Mouse (Mus musculus) ovary, postnatal 10 days (tissue): Measurements from ENCODE around the gene Strip1.
"Not testable (repeated sequence)": the region's sequence is repeated elsewhere in the genome, so short reads cannot be mapped to it uniquely, and the experiment has no call there.

ENCODE experiments used
- DNase-seq: peaks from one replicate; pipeline ENCODE4 v3.0.0; 2022; ENCODE audit warnings: low spot score

Strip1 gene

GRCm38 (mm10) chr3:107631523-107631958 is at the start of gene Strip1:
Gene Strip1, minus strand, starts transcription at chr3:107631694.
- peak; percentile 77 for DNase-seq

GRCm38 (mm10) chr3:107680790-107681576 is 49.5 kb upstream of the Strip1 start:
- no peak for DNase-seq

GRCm38 (mm10) chr3:107671509-107671908 is 40.0 kb upstream of the Strip1 start:
- no peak for DNase-seq

- no peak for DNase-seq
Measured at GRCm38 (mm10) chr3:107670500-107670899, 39.0 kb upstream of the Strip1 start.

- DNase-seq: no peak
Measured at GRCm38 (mm10) chr3:107668786-107669185, 37.3 kb upstream of the Strip1 start.

GRCm38 (mm10) chr3:107667426-107667825 is 35.9 kb upstream of the Strip1 start:
- no peak for DNase-seq

GRCm38 (mm10) chr3:107664641-107665040 is 33.1 kb upstream of the Strip1 start:
- no peak for DNase-seq

GRCm38 (mm10) chr3:107659000-107659399 is 27.5 kb upstream of the Strip1 start:
- no peak for DNase-seq

- no peak for DNase-seq
Measured at GRCm38 (mm10) chr3:107656888-107657287, 25.4 kb upstream of the Strip1 start.

GRCm38 (mm10) chr3:107656151-107656550 is 24.7 kb upstream of the Strip1 start:
- no peak for DNase-seq

GRCm38 (mm10) chr3:107655491-107655890 is 24.0 kb upstream of the Strip1 start:
- DNase-seq: no peak

- no peak for DNase-seq
Measured at GRCm38 (mm10) chr3:107654861-107655260, 23.4 kb upstream of the Strip1 start.

GRCm38 (mm10) chr3:107652968-107653367 is 21.5 kb upstream of the Strip1 start:
- no peak for DNase-seq

GRCm38 (mm10) chr3:107650276-107650675 is 18.8 kb upstream of the Strip1 start:
- DNase-seq: not testable (repeated sequence)

GRCm38 (mm10) chr3:107646947-107647346 is 15.5 kb upstream of the Strip1 start:
- DNase-seq: no peak

- DNase-seq: no peak
Measured at GRCm38 (mm10) chr3:107637606-107638172, 6.2 kb upstream of the Strip1 start.

GRCm38 (mm10) chr3:107636236-107636635 is 4.7 kb upstream of the Strip1 start:
- no peak for DNase-seq

- no peak for DNase-seq
Measured at GRCm38 (mm10) chr3:107635836-107636235, 4.3 kb upstream of the Strip1 start.

GRCm38 (mm10) chr3:107633906-107634305 is 2.4 kb upstream of the Strip1 start:
- DNase-seq: no peak

GRCm38 (mm10) chr3:107632786-107633185 is 1.3 kb upstream of the Strip1 start:
- no peak for DNase-seq

- peak; percentile 24 for DNase-seq
Measured at GRCm38 (mm10) chr3:107630682-107631522, 592 bp downstream of the Strip1 start, which contains the start of gene Gm10961. Gene Gm10961, plus strand, starts transcription at chr3:107631322.

GRCm38 (mm10) chr3:107629411-107629810 is 2.1 kb downstream of the Strip1 start:
- no peak for DNase-seq

- DNase-seq: no peak
Measured at GRCm38 (mm10) chr3:107628551-107628950, 2.9 kb downstream of the Strip1 start.
